Mouse (Mus musculus): ENCODE results near the gene Hist1h2ad. TPM values are rescaled to one million over a fixed set of nuclear protein-coding genes. Genes with fewer than 3 reads are reported as not detected.

The Hist1h2ad gene
- polyA plus RNA-seq, 2 experiments = 4.7 to 10.4 TPM

DNA sequence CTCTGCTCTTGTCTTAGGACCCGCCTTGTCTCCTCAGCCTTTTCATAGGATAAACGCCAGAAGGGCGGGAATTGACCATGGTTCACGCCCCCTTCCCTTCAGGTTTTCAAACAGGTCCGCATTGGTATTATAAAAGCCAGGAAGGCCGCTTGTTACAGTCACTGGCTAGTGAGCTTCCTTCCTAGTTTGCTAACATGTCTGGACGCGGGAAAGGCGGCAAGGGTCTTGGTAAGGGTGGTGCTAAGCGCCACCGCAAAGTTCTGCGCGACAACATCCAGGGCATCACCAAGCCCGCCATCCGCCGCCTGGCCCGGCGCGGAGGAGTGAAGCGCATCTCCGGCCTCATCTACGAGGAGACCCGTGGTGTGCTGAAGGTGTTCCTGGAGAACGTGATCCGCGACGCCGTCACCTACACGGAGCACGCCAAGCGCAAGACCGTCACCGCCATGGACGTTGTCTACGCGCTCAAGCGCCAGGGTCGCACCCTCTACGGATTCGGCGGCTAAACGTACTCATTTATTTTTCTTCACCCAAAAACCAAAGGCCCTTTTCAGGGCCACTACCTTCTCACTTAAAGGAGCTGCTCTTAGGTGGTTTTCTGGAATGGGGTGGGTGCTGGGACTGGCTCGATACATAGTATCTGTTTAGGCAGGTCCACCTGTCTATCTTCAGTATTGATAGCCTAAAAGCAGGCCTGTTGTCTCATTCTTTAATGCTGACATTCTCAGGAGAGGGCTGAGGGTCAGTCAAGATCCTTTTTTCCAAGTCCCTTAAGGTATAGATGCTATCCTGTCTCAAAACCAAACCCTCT is 7.4 kb downstream of the Hist1h2ad start, which contains the start of gene Hist1h4d:
Hist1h4d (plus strand) TSS at position 191 of the 811 bp plus-strand sequence.
- under 1% methylated on average over 43 of the region's 43 CpGs for WGBS (ENCODE audit: insufficient replicate concordance)

DNA sequence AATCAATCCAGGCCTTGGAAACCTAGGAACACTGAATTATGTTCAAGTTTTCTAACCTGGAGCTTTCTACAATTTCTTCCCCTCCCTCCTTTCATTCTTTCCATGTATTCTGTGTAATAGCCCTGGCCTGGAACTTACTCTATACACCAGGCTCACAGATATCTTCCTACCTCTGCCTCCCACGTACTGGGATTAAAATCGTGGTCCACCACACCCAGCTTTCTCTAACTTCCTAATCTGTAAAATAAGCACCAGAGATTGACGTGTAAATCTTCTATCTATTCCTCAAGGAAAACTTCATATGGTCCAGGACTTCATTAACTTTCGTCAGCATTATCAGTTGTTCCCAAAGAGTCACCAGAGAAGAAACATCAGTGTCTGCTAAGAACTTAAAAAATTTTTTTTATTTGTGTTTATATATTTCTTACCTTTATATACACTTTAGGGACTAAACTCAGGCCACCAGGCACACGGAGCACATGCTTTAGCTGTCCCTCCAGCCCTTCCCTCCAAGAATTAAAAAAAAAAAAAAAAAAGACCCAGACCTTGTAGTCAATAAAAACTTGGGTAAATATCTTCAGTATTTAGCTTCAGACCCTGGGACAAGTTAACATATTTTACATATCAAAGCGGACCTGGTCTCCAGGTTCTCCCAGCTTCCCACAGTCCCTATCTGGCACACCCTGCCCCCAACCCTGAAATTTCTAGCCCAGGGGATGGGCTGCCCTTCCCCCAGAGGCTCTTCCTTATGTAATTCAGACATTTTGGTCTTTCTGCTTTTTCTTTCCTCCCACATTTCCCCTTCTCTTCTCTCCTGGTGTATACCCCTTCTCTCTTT is 8.3 kb downstream of the Hist1h2ad start:
- H3K4me1 ChIP-seq (replicated peaks; ENCODE audit: control insufficient read depth in 2 of 2, insufficient read depth in 2 of 2, low read length in 1 of 2) = peaks cover 32 to 34% of the 10 kb centered on the region in 2 experiments
- H3K36me3 ChIP-seq (replicated peaks; ENCODE audit: control insufficient read depth, insufficient read depth, low read depth) = no peaks in the 10 kb centered on the region
- TF ChIP-seq EP300 (IDR thresholded peaks at IDR 0.05; ENCODE audit: low read depth) = no peak
- TF ChIP-seq CTCF (IDR thresholded peaks at IDR 0.05; ENCODE audit: low read depth) = no peak
- peak overlapping the region; percentile 88 for H3K27ac ChIP-seq
- H3K9ac ChIP-seq (replicated peaks) = peak overlapping the region; percentile 87
- H3K4me3 ChIP-seq (ENCODE audit: insufficient read depth in 1 of 2, low read depth in 2 of 2, low read length in 2 of 2) = peak overlapping the region; percentile 44 to 55
- WGBS (ENCODE audit: insufficient replicate concordance) = 8% methylated on average over 6 of the region's 6 CpGs
- H3K27me3 ChIP-seq (ENCODE audit: control insufficient read depth, insufficient read depth, low read length) = no peaks in the 10 kb centered on the region
- no peak for DNase-seq (ENCODE audit: low read depth in 3 of 3, low spot score in 3 of 3)
- H3K4me2 ChIP-seq (ENCODE audit: low read depth) = peak overlapping the region; percentile 94
- ATAC-seq (ENCODE audit: insufficient read depth) = peak; percentile 1; the same call in 1 of the 2 replicates
- H3K9me3 ChIP-seq (ENCODE audit: control insufficient read depth, low read length) = no peaks in the 10 kb centered on the region

More for the DNA sequence above, 7.4 kb downstream of the Hist1h2ad start, which contains the start of gene Hist1h4d:
- TF ChIP-seq CTCF (IDR thresholded peaks at IDR 0.05; ENCODE audit: low read depth) = 0 out of 2 replicates have a peak, but pooled peaks have one; percentile 7
- TF ChIP-seq EP300 (IDR thresholded peaks at IDR 0.05; ENCODE audit: low read depth) = peak; percentile 92
- H3K9me3 ChIP-seq (ENCODE audit: control insufficient read depth, low read length) = no peaks in the 10 kb centered on the region
- ATAC-seq (ENCODE audit: insufficient read depth) = peak; percentile 82
- peak within 1 kb of the TSS; percentile 94 for H3K4me2 ChIP-seq (ENCODE audit: low read depth)
- DNase-seq (ENCODE audit: low read depth in 3 of 3, low spot score in 3 of 3) = peak; percentile 95 to 97 (median 95)
- peak within 1 kb of the TSS; percentile 44 to 55 for H3K4me3 ChIP-seq (ENCODE audit: insufficient read depth in 1 of 2, low read depth in 2 of 2, low read length in 2 of 2)
- peaks cover 35 to 36% of the 10 kb centered on the region in 2 experiments for H3K4me1 ChIP-seq (replicated peaks; ENCODE audit: control insufficient read depth in 2 of 2, insufficient read depth in 2 of 2, low read length in 1 of 2)
- peak within 1 kb of the TSS; percentile 88 for H3K27ac ChIP-seq
- H3K36me3 ChIP-seq (replicated peaks; ENCODE audit: control insufficient read depth, insufficient read depth, low read depth) = no peaks in the 10 kb centered on the region
- peak within 1 kb of the TSS; percentile 87 for H3K9ac ChIP-seq (replicated peaks)
- no peaks in the 10 kb centered on the region for H3K27me3 ChIP-seq (ENCODE audit: control insufficient read depth, insufficient read depth, low read length)

DNA sequence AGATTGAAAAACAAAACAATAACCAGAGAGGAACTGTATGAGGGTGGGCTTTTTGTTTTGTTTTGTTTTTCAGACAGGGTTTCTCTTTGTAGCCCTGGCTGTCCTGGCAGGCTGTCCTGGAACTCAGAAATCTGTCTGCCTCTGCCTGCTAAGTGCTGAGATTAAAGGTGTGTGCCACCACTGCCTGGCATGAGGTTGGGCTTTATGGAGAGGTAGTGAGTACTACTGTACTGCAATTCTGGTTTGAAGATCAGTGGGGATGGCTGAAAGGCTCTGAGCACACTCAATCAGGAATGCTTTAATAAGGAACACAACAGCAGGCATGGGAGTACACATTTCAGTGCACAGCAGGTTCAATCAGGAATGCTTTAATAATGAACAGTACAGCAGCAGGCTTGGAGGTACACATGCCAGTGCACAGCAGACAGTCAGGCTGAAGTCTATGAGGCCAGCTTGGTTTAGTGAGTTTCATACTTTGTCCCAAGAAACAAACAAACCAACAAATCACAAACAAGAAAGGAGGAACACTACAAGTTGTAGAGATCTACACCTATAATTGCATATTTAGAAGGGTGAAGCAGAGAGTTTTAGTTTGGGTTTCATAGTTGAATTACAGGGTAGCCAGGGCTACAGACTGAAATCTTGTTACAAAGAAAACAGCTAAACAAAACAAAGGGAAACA is 9.3 kb downstream of the Hist1h2ad start:
- H3K4me2 ChIP-seq (ENCODE audit: low read depth) = peak overlapping the region; percentile 94
- no peaks in the 10 kb centered on the region for H3K27me3 ChIP-seq (ENCODE audit: control insufficient read depth, insufficient read depth, low read length)
- H3K4me1 ChIP-seq (replicated peaks; ENCODE audit: control insufficient read depth in 2 of 2, insufficient read depth in 2 of 2, low read length in 1 of 2) = peaks cover 31 to 33% of the 10 kb centered on the region in 2 experiments
- H3K36me3 ChIP-seq (replicated peaks; ENCODE audit: control insufficient read depth, insufficient read depth, low read depth) = no peaks in the 10 kb centered on the region
- ATAC-seq (ENCODE audit: insufficient read depth) = no peak
- peak overlapping the region; percentile 87 for H3K9ac ChIP-seq (replicated peaks)
- no peak for DNase-seq (ENCODE audit: low read depth in 3 of 3, low spot score in 3 of 3)
- H3K9me3 ChIP-seq (ENCODE audit: control insufficient read depth, low read length) = no peaks in the 10 kb centered on the region
- H3K4me3 ChIP-seq (ENCODE audit: insufficient read depth in 1 of 2, low read depth in 2 of 2, low read length in 2 of 2) = peak overlapping the region; percentile 20 to 55
- no peak for TF ChIP-seq EP300 (IDR thresholded peaks at IDR 0.05; ENCODE audit: low read depth)
- TF ChIP-seq CTCF (IDR thresholded peaks at IDR 0.05; ENCODE audit: low read depth) = no peak
- peak overlapping the region; percentile 88 for H3K27ac ChIP-seq

DNA sequence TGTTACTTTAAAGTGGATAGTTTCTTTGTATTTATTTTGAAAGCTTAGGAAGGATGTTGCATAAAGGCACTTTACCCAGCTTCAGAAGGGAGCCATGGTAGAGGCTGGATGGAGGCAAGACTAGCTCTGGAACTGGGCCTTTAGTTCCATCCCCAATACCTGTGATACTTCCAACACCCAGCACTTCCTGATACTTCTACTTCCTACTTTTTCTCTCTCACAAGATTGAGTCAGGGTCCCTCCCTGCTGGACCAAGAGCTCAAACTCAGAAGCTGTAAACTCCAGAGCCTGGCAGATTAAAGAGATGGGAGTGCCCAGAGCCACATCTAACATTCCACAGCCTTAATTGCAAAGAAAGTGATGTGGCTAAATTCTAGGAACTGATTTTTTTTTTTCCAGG is 10.2 kb downstream of the Hist1h2ad start:
- peak overlapping the region; percentile 94 for H3K4me2 ChIP-seq (ENCODE audit: low read depth)
- H3K4me3 ChIP-seq (ENCODE audit: insufficient read depth in 1 of 2, low read depth in 2 of 2, low read length in 2 of 2) = peak overlapping the region; percentile 55 to 78
- H3K9ac ChIP-seq (replicated peaks) = peak overlapping the region; percentile 87
- H3K27ac ChIP-seq = peak overlapping the region; percentile 88
- H3K9me3 ChIP-seq (ENCODE audit: control insufficient read depth, low read length) = no peaks in the 10 kb centered on the region
- no peaks in the 10 kb centered on the region for H3K36me3 ChIP-seq (replicated peaks; ENCODE audit: control insufficient read depth, insufficient read depth, low read depth)
- no peaks in the 10 kb centered on the region for H3K27me3 ChIP-seq (ENCODE audit: control insufficient read depth, insufficient read depth, low read length)
- DNase-seq (ENCODE audit: low read depth in 3 of 3, low spot score in 3 of 3) (no peak), ATAC-seq (ENCODE audit: insufficient read depth) (no peak)
- no peak for TF ChIP-seq CTCF (IDR thresholded peaks at IDR 0.05; ENCODE audit: low read depth)
- 0 out of 2 replicates have a peak, but pooled peaks have one; percentile 10 for TF ChIP-seq EP300 (IDR thresholded peaks at IDR 0.05; ENCODE audit: low read depth)
- H3K4me1 ChIP-seq (replicated peaks; ENCODE audit: control insufficient read depth in 2 of 2, insufficient read depth in 2 of 2, low read length in 1 of 2) = peaks cover 29 to 33% of the 10 kb centered on the region in 2 experiments
